Mouse (Mus musculus) liver, embryonic 16.5 days (tissue): Measurements from ENCODE around the gene 4930519G04Rik. TPM values are rescaled to one million over a fixed set of nuclear protein-coding genes. Genes with fewer than 3 reads are reported as not detected.

Experiments used
- ATAC-seq: fragments of 200-750 bp; cut with Nextera tagmentation; 2 replicates; pipeline ENCODE4 v1.8.0; 2017; ENCODE audit warnings: low read depth, mild to moderate bottlenecking, moderate number of reproducible peaks, moderate library complexity
- H3K27ac ChIP-seq: fragments of 300-500 bp; sonication (generic); 2 replicates; pipeline ENCODE4 v1.5.1; 2014; ENCODE audit warnings: mild to moderate bottlenecking, low read length
- H3K27me3 ChIP-seq: fragments of 300-500 bp; sonication (generic); 2 replicates; pipeline ENCODE4 v1.6.1; 2014; ENCODE audit warnings: low read depth, low read length, mixed read lengths; ENCODE audit not compliant: control insufficient read depth, insufficient read depth
- H3K36me3 ChIP-seq: fragments of 300-500 bp; sonication (generic); 2 replicates; pipeline ENCODE4 v1.6.1; 2014; ENCODE audit warnings: mild to moderate bottlenecking; ENCODE audit not compliant: control insufficient read depth, insufficient read depth
- H3K4me1 ChIP-seq: fragments of 300-500 bp; sonication (generic); 2 replicates; pipeline ENCODE4 v1.6.1; 2014; ENCODE audit warnings: low read depth, low read length, mixed read lengths; ENCODE audit not compliant: control insufficient read depth
- H3K4me2 ChIP-seq: fragments of 300-500 bp; sonication (generic); 2 replicates; pipeline ENCODE4 v1.6.1; 2014; ENCODE audit warnings: low read depth, low read length, mixed read lengths
- H3K4me3 ChIP-seq: fragments of 300-500 bp; sonication (generic); 2 replicates; pipeline ENCODE4 v1.5.1; 2014; ENCODE audit warnings: low read depth, mild to moderate bottlenecking, low read length
- H3K9ac ChIP-seq: fragments of 300-500 bp; sonication (generic); 2 replicates; pipeline ENCODE4 v1.6.1; 2014; ENCODE audit warnings: low read depth, low read length
- H3K9me3 ChIP-seq: fragments of 300-500 bp; sonication (generic); replicated peaks from 2 replicates; pipeline ENCODE4 v1.6.1; 2016; ENCODE audit warnings: low read length; ENCODE audit not compliant: control insufficient read depth
- WGBS: fragments of 180-500 bp; shearing (Covaris S2); extraction: QIAGEN DNeasy Blood & Tissue Kit; methylation state at CpG from one replicate; pipeline ENCODE4 v1.1.7; 2014; ENCODE audit not compliant: insufficient replicate concordance; 5-methylcytosine and 5-hydroxymethylcytosine counted together
- microRNA-seq: library from miRNA; unstranded; fragments of <30 nt; microRNA quantifications from one replicate; pipeline ENCODE4, GENCODE M21; 2016
- polyA plus RNA-seq: library from polyadenylated mRNA; unstranded; fragments of >200 nt; fragmentation: Nextera tagmentation; extraction: Ambion mirVana; gene quantifications from 2 replicates; pipeline ENCODE4 v1.2.1, GENCODE M21; 2015

Gene 4930519G04Rik
- polyA plus RNA-seq, 1 experiment from 2014 or later, result not detected

GRCm38 (mm10) chr5:114926753-114927152, 73.3 kb downstream of the 4930519G04Rik start:
- no peak for ATAC-seq
- Histone ChIP-seq H3K4me3 (no peak overlapping the region), H3K9me3 (no peaks in the 10 kb centered on the region), H3K27ac (no peak overlapping the region), H3K36me3 (no peaks in the 10 kb centered on the region), H3K27me3 (no peaks in the 10 kb centered on the region), H3K9ac (no peak overlapping the region), H3K4me2 (no peak overlapping the region), H3K4me1 (peaks cover 7% of the 10 kb centered on the region; the same call in 1 of the 2 replicates)
- 66% methylated on average over 9 of the region's 9 CpGs for WGBS

DNA sequence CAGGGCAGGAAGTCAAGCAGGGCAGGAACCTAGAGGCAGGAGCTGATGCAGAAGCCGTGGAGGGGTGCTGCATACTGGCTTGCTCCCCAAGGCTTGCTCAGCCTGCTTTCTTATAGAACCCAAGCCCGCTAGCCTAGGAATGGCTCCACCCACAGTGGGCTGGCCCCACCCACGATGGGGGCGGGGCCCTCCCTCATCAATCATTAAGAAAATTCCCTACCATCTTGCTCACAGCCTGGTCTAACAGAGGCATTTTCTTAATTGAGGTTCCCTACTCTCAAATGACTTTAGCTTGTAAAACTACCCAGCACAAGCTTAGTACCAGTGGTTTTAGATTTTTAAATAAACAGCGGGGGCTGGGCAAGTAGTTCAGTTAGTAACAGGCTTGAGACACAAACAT, 78.2 kb downstream of the 4930519G04Rik start:
- Histone ChIP-seq H3K27ac (no peak overlapping the region), H3K4me3 (no peak overlapping the region), H3K9ac (no peak overlapping the region), H3K27me3 (no peaks in the 10 kb centered on the region), H3K4me2 (no peak overlapping the region), H3K36me3 (no peaks in the 10 kb centered on the region), H3K9me3 (no peaks in the 10 kb centered on the region), H3K4me1 (no peaks in the 10 kb centered on the region)
- no peak for ATAC-seq
- 46% methylated on average over 5 of the region's 5 CpGs for WGBS

GRCm38 (mm10) chr5:114933206-114933605, 79.7 kb downstream of the 4930519G04Rik start:
- no peaks in the 10 kb centered on the region for H3K4me1 ChIP-seq
- no peak overlapping the region for H3K4me3 ChIP-seq
- no peak overlapping the region for H3K4me2 ChIP-seq
- 65% methylated on average over 8 of the region's 8 CpGs for WGBS
- no peaks in the 10 kb centered on the region for H3K27me3 ChIP-seq
- H3K9me3 ChIP-seq, result no peaks in the 10 kb centered on the region
- H3K9ac ChIP-seq, result no peak overlapping the region
- ATAC-seq, result no peak
- no peak overlapping the region for H3K27ac ChIP-seq
- no peaks in the 10 kb centered on the region for H3K36me3 ChIP-seq

Small RNA genes lying within 50 kb of the gene (microRNA-seq; reads per million reads assigned to microRNA genes)
- gene Mir6240, result 13.0 reads per million, percentile 31 among the genes with 10 or more reads in this experiment

Other genes with a start within 250 kb of the 4930519G04Rik start
- 0.44 and 0.53 TPM in 2 replicates for gene Trpv4, start 195.2 kb upstream of the 4930519G04Rik start, polyA plus RNA-seq
- gene Gltp, start 162.7 kb upstream of the 4930519G04Rik start, polyA plus RNA-seq, result 28.6 and 30.3 TPM in 2 replicates
- 2.5 and 2.9 TPM in 2 replicates for gene Tchp, start 145.9 kb upstream of the 4930519G04Rik start, polyA plus RNA-seq
- gene Ankrd13a, start 79.0 kb upstream of the 4930519G04Rik start, polyA plus RNA-seq, result 10.0 and 11.8 TPM in 2 replicates
- 15.4 and 16.1 TPM in 2 replicates for gene Git2, start 78.1 kb upstream of the 4930519G04Rik start, polyA plus RNA-seq
- 19.4 and 22.7 TPM in 2 replicates for gene 1500011B03Rik, start 30.2 kb upstream of the 4930519G04Rik start, polyA plus RNA-seq
- 0.02 TPM in 1 of 2 replicates, not detected in the other for gene Gm9936, start 5.0 kb downstream of the 4930519G04Rik start, polyA plus RNA-seq
- 2.2 and 2.6 TPM in 2 replicates for gene Oasl2, start 43.3 kb downstream of the 4930519G04Rik start, polyA plus RNA-seq
- gene Oasl1, start 69.6 kb downstream of the 4930519G04Rik start, polyA plus RNA-seq, result 0.26 and 0.61 TPM in 2 replicates
- 9.8 and 10.2 TPM in 2 replicates for gene 2210016L21Rik, start 88.5 kb downstream of the 4930519G04Rik start, polyA plus RNA-seq
- gene Hnf1a, start 117.4 kb downstream of the 4930519G04Rik start, polyA plus RNA-seq, result 4.1 and 4.7 TPM in 2 replicates
- gene Sppl3, start 157.5 kb downstream of the 4930519G04Rik start, polyA plus RNA-seq, result 3.2 and 3.3 TPM in 2 replicates
- gene Gm10401, start 244.6 kb downstream of the 4930519G04Rik start, polyA plus RNA-seq, result 8.1 and 8.5 TPM in 2 replicates